Mouse (Mus musculus) left cerebral cortex, postnatal 14 days (tissue): Measurements from ENCODE around the gene Ppp1r14a. TPM values are rescaled to one million over a fixed set of nuclear protein-coding genes. Genes with fewer than 3 reads are reported as not detected.
A peak's percentile ranks its signal among the peaks of the same experiment; 100 is the strongest.

Source experiments
- DNase-seq, 2 experiments: peaks; one replicate each; pipeline ENCODE4 v3.0.0; 2021 to 2022; ENCODE audit warnings: low spot score in 2 of 2, mixed read lengths in 1 of 2
- intact Hi-C: fragments of 180-260 bp; cut with DNase I; formaldehyde crosslinking; loops from one replicate; pipeline ENCODE4 v1.15.1; 2025
- total RNA-seq, 2 experiments: library from RNA; stranded (reverse); gene quantifications; 2 replicates each; pipeline ENCODE4 v1.2.3; 2021

Ppp1r14a gene
- total RNA-seq, 2 experiments from 2014 or later: 6.6 to 8.0 TPM

- no peak for DNase-seq
- intact Hi-C loops: loop anchor here (2.0 to 10.0 kb wide), 3 partner anchors 49 to 243 kb away; partner anchors contain the start of gene Ryr1
Observed at GRCm38 (mm10) chr7:29295861-29296647, 6.9 kb downstream of the Ppp1r14a start.

GRCm38 (mm10) chr7:29296998-29297397 lies 7.9 kb downstream of the Ppp1r14a start:
- intact Hi-C loops: loop anchor here (2.0 to 10.0 kb wide), 3 partner anchors 50 to 244 kb away; partner anchors contain the start of gene Ryr1
- peak in 1 of 2 experiments; percentile 76 for DNase-seq

DNA sequence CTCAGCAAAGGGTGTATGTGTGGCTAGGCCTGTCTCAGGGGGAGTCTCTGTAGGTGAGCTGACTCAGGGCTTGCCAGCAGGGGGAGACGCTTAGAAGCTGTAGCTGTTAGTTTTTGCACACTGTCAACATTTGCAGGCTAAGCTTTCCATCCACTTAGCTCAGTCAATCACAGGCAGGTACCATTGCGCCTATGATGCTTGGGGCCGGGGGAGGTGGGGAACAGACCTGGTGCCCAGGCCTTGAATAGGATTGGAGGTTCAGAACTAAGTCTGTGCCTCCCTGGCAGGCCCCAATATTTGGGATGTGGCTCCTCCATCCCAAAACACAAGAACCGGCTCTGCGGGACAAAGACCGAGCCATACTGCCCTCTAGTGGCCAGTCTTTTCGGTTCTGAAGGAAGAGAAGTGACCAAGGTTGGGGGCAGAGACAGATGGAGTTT lies 12.0 kb downstream of the Ppp1r14a start:
- DNase-seq: peak in 1 of 2 experiments; percentile 73

DNA sequence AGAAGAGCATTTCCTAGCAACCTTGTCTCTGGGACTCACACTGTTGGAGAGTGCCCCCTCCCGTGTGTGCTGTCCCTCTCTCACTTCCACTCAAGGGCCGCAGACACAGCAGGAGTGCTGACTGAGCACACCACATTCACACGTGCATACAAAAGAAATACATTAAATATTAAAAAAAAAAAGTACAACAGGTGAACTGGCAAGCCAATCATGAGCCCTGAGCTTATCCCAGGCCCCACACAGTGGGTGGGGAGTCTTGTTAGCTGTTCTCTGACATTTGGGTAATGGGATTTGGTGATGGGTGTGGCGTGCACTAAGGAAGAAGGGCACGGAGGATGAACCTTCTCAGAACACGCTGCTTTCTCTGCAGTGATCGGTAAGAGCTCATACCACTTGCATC lies 13.5 kb downstream of the Ppp1r14a start:
- intact Hi-C loops: loop anchor here (5.0 kb wide), 3 partner anchors 60 to 220 kb away; partner anchors contain the start of genes Ggn and Spred3
- no peak for DNase-seq

More for the DNA sequence above, 12.0 kb downstream of the Ppp1r14a start:
- intact Hi-C loops: loop anchor here (5.0 kb wide), 3 partner anchors 61 to 221 kb away; partner anchors contain the start of genes Ggn and Spred3

- peak; percentile 92 to 93 for DNase-seq
- intact Hi-C loops: loop anchor here (5.0 kb wide), 3 partner anchors 58 to 218 kb away; partner anchors contain the start of genes Ggn and Spred3
Observed at GRCm38 (mm10) chr7:29303738-29304462, 14.8 kb downstream of the Ppp1r14a start, which contains the start of gene Dpf1. Dpf1 (plus strand) TSS chr7:29303951.

GRCm38 (mm10) chr7:29304463-29305262 lies 15.6 kb downstream of the Ppp1r14a start:
- intact Hi-C loops: loop anchor here (5.0 kb wide), 4 partner anchors 43 to 218 kb away; partner anchors contain the start of genes Ggn and Spred3
- DNase-seq: no peak

GRCm38 (mm10) chr7:29305263-29305988 lies 16.3 kb downstream of the Ppp1r14a start:
- DNase-seq: no peak
- intact Hi-C loops: loop anchor here (5.0 kb wide), 1 partner anchor 42 kb away; no protein-coding TSS in a partner anchor

DNA sequence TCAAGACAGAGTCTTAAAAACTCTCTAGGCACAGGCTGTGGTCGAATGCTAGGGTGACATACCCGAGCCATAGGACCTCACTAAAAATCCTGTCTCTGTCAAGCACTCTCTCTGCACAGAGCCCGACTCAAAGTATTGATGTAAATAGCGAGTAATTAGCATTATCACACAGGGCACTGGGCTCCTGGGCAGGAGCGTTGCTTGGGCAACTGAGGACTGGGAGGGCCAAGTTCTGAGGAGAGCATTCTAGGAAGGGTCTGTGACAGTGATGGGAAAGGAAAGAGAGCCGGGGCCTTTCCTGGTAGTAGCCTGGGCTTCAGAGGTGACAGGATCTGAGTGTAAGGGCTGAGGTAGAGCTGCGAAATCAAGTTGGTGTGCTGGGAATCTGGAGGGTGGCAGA lies 17.0 kb downstream of the Ppp1r14a start:
- DNase-seq: no peak
- intact Hi-C loops: loop anchor here (5.0 kb wide), 1 partner anchor 41 kb away; no protein-coding TSS in a partner anchor

DNA sequence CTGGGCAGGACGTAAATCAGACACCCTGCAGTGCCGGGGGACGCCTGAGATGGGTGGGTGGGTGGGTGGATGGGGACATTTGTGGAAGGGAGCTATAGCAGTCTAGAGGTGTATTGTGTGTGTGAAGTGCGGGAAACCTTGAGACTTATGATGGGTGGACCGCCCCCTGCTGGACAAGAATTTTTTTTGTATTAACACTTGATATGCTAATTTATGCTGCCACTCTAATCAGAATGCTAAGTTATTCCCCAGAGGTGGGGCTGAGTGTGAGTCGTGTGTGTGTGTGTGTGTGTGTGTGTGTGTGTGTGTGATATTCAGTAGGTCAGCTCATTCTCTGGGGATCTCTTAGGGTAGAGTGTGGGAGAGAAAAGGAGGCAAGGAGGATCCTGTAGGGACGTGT lies 17.5 kb downstream of the Ppp1r14a start:
- intact Hi-C loops: loop anchor here (5.0 kb wide), 1 partner anchor 41 kb away; no protein-coding TSS in a partner anchor

DNA sequence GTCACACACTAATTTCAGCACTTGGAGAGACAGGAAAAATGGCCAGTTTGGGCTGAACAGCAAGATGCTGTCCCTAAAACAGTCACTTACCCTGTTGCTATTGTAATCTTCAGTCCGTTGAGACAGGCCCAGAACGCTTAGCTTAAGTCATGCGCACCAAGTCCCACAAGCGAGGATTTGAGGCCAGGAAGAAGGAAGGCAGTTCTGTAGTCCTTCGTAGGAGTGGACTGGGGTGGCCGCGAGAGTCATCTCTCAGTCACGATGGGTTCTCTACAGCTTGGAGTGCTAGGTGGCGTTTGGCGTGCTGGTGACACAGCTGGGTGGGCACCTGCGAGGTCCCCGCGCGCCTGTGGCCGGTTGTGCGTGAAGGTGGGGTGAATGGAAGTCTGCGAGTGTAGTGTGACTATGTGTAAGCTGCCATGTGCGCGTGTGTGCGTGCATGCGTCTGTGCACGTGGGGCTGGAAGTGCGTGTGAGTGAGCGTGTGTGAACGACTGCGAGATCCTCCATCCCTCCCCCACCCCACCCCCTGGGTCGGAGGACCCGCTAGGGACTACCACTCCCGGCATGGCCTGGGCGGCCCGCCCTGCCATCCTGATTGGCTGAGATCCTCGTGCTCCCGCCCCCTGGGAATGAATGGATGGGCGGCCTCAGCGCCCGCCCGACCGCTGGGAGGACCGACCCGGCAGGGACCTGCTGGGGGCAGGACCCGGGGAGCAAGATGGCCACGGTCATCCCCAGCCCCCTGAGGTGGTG lies 18.4 kb downstream of the Ppp1r14a start:
- intact Hi-C loops: loop anchor here (5.0 kb wide), 1 partner anchor 40 kb away; no protein-coding TSS in a partner anchor

More for the DNA sequence above, 17.5 kb downstream of the Ppp1r14a start:
- DNase-seq: peak; percentile 76 to 87

DNA sequence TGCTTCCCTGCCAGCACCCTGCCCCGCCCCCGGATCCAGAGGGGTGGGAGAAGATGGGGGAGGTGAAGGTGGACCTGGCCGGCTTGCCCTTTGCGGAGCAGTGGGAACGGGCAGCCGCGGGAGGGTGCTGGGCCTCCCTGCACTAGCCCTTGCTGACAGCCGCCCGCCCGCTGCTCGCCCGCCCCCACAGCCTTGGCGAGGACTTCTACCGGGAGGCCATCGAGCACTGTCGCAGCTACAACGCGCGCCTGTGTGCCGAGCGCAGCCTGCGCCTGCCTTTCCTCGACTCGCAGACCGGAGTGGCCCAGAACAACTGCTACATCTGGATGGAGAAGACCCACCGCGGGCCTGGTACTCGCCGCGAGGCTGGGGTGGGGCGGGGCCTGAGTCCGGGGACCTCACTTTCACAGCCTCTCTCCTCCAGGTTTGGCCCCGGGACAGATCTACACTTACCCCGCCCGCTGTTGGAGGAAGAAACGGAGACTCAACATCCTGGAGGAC lies 20.2 kb downstream of the Ppp1r14a start:
- intact Hi-C loops: loop anchor here (5.0 kb wide), 1 partner anchor 38 kb away; no protein-coding TSS in a partner anchor
- peak in 1 of 2 experiments; percentile 66 for DNase-seq

More for the DNA sequence above, 18.4 kb downstream of the Ppp1r14a start:
- DNase-seq: peak; percentile 95 to 96

DNA sequence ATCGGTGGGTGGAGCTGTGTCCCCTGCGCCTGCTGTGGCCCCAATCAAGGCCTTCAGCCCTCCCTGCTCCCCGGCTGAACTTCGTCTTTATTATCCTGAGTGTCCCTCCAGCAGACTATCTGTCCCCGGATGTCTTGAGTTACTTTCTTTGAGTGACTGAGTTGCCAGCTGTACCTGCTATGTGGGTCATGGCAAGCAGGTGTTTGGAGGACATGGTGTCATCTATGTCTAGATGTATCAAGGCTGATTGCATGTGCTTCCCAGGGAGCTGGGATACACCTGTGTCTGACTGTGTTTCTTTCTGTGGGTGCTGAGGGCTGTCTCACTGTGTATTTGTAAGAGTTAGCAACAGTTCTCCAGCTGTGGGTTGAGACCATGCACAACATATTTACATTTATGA lies 20.6 kb downstream of the Ppp1r14a start:
- intact Hi-C loops: loop anchor here (5.0 kb wide), 1 partner anchor 38 kb away; no protein-coding TSS in a partner anchor

DNA sequence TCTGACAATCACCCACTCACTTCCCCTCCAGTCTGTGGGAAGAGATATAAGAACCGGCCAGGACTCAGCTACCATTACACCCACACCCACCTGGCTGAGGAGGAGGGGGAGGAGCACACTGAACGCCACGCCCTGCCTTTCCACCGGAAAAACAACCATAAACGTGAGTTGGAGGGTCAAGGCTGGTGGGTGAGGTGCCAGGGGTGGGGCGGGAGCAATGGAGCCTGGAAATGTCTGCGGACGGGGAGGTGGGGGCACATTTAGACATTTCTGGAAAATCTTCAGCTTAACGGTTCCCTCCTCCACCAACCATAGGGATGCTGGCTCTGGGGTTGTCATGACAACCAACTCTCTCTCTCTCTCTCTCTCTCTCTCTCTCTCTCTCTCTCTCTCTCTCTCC lies 23.9 kb downstream of the Ppp1r14a start:
- peak in 1 of 2 experiments; percentile 46 for DNase-seq
- intact Hi-C loops: no loop called here

More for the DNA sequence above, 20.6 kb downstream of the Ppp1r14a start:
- no peak for DNase-seq

GRCm38 (mm10) chr7:29313572-29314261 lies 24.6 kb downstream of the Ppp1r14a start:
- DNase-seq: no peak
- intact Hi-C loops: no loop called here

- DNase-seq: peak; percentile 75 to 91
- intact Hi-C loops: loop anchor here (5.0 kb wide), 1 partner anchor 47 kb away; no protein-coding TSS in a partner anchor
Observed at GRCm38 (mm10) chr7:29314844-29315628, 25.9 kb downstream of the Ppp1r14a start.
